Mouse (Mus musculus): ENCODE results near the gene Tspan17. TPM values are rescaled to one million over a fixed set of nuclear protein-coding genes. Genes with fewer than 3 reads are reported as not detected.

The Tspan17 gene
- polyA plus RNA-seq, 1 experiment from 2014 or later: 8.5 TPM

DNA sequence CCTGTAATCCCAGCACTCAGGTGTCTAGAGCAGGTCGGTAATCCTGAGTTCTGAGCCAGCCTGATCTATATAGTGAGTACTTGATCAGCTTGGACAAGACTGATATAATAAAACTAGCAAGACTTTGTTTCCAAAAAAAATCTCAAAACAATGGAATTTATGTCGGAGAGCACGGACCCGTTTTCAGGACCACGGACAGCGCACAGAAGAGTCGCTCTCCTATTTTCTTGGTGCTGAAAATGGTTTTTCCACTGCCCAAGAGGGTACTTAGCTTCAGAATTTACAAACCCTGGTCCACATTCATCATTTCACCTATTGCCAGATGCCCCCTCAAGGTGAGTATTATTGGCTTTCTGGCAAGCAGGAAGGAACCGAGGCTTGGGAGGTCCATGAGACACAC, 38.5 kb upstream of the Tspan17 start:
- Histone ChIP-seq H3K4me3 (ENCODE audit: low read depth, low read length) (no peak overlapping the region), H3K27me3 (ENCODE audit: control insufficient read depth, insufficient read depth, low read length) (peaks cover 25% of the 10 kb centered on the region), H3K27ac (replicated peaks; ENCODE audit: low read depth, low read length) (no peak overlapping the region), H3K4me2 (ENCODE audit: low read depth, low read length) (no peak overlapping the region), H3K36me3 (replicated peaks; ENCODE audit: control insufficient read depth, insufficient read depth, low read depth, low read length) (no peaks in the 10 kb centered on the region), H3K4me1 (ENCODE audit: control insufficient read depth, insufficient read depth, low read length) (no peaks in the 10 kb centered on the region), H3K9ac (replicated peaks; ENCODE audit: low read length) (no peak overlapping the region), H3K9me3 (replicated peaks; ENCODE audit: control insufficient read depth, low read length) (no peaks in the 10 kb centered on the region)
- ATAC-seq (replicated peaks; ENCODE audit: insufficient number of reproducible peaks, low FRiP score, low TSS enrichment, low read depth): no peak
- WGBS: 3% methylated on average over 8 of the region's 8 CpGs
- DNase-seq (ENCODE audit: low spot score): peak; percentile 76

DNA sequence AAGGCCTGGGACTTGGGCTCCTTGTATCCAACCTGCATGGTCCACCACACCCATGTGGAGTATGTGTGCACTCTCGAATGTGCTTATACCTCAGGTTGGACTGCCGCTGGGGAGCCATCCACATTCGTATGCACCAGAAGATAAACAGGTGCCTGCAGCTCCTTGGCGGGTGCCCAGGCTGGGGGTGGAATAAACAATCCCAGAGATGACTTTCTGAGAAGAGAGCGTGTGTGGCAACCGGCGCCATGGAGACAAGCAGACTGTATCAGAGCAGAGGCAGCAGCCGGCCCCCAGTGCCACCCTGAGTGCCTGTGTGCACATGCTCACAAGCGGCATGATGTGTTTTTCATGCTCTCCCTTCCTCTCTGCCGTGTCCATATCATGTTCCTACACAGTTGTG, 36.5 kb upstream of the Tspan17 start:
- no peak overlapping the region for H3K4me2 ChIP-seq (ENCODE audit: low read depth, low read length)
- H3K9me3 ChIP-seq (replicated peaks; ENCODE audit: control insufficient read depth, low read length): no peaks in the 10 kb centered on the region
- 0 out of 2 replicates have a peak, but pooled peaks cover under 1% of the 10 kb centered on the region for H3K4me1 ChIP-seq (ENCODE audit: control insufficient read depth, insufficient read depth, low read length)
- H3K36me3 ChIP-seq (replicated peaks; ENCODE audit: control insufficient read depth, insufficient read depth, low read depth, low read length): no peaks in the 10 kb centered on the region
- WGBS: 73% methylated on average over 10 of the region's 10 CpGs
- no peak overlapping the region for H3K4me3 ChIP-seq (ENCODE audit: low read depth, low read length)
- DNase-seq (ENCODE audit: low spot score): no peak
- ATAC-seq (replicated peaks; ENCODE audit: insufficient number of reproducible peaks, low FRiP score, low TSS enrichment, low read depth): no peak
- no peak overlapping the region for H3K27ac ChIP-seq (replicated peaks; ENCODE audit: low read depth, low read length)
- H3K9ac ChIP-seq (replicated peaks; ENCODE audit: low read length): no peak overlapping the region
- H3K27me3 ChIP-seq (ENCODE audit: control insufficient read depth, insufficient read depth, low read length): peaks cover 22% of the 10 kb centered on the region

DNA sequence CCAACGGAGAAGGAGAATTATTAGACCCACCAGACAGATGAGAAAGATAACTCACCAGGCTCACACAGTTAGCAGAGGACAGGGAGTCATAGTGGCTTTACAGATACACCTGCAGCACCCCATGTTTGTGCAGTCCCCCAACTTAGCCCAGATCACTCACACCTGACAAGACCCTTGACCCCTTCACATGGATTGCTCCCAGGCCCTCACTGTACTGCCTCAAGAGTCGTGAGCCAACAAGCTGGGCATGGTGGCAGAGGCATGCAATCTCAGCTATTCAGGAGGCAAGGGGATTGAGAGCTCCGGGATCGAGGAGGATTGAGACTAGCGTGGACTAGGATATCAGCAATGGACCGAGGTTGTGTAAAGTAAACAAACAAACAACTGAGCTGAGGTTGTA, 35.4 kb upstream of the Tspan17 start:
- H3K27me3 ChIP-seq (ENCODE audit: control insufficient read depth, insufficient read depth, low read length): peaks cover 15% of the 10 kb centered on the region

DNA sequence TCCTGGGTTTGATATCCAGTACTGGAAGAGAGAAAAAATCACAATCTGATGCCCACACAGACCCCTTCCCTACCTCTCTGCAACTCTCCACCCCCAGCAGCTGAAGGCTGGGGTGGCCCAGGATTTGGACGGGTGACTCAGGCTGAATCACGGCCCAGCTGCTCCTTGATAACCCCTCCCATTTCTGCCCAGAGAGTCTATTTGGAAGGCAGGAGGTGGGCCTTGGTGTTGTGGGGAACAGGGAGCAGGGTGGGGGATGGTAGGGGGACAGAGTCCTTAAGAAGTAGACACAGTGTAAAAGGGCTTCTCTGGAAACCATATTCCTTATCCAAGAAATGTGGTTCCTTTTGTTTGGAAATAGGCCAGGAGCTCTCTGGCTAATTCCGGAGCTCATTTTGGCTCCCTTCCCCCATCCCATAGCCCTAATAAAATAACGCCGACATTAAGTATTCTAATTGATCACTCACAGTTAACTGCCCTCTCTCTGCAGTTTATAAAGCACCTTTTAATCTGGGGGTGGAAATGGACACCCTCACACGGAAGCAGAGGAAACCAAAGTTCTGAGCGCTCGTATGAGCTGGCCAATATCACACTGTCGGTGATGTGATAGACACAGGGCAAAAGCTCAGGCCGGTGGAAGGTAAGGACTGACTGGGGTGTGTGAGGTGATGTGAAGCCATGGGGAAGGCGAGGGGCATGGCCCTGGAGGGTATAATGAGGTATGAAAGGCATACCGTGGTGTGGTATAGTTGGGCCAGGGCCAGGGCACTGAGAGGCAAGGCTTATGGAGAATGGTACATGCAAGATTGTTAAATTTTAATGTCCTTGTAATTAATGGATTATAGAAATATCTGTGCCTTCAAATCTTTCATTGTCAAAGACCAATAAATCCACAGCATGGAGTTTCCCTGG, 34.8 kb upstream of the Tspan17 start:
- no peaks in the 10 kb centered on the region for H3K9me3 ChIP-seq (replicated peaks; ENCODE audit: control insufficient read depth, low read length)
- DNase-seq (ENCODE audit: low spot score) (no peak), ATAC-seq (replicated peaks; ENCODE audit: insufficient number of reproducible peaks, low FRiP score, low TSS enrichment, low read depth) (no peak)
- H3K4me1 ChIP-seq (ENCODE audit: control insufficient read depth, insufficient read depth, low read length): 0 out of 2 replicates have a peak, but pooled peaks cover 2% of the 10 kb centered on the region
- WGBS: 49% methylated on average over 12 of the region's 12 CpGs
- no peak overlapping the region for H3K4me2 ChIP-seq (ENCODE audit: low read depth, low read length)
- no peaks in the 10 kb centered on the region for H3K36me3 ChIP-seq (replicated peaks; ENCODE audit: control insufficient read depth, insufficient read depth, low read depth, low read length)
- no peak overlapping the region for H3K27ac ChIP-seq (replicated peaks; ENCODE audit: low read depth, low read length)
- H3K9ac ChIP-seq (replicated peaks; ENCODE audit: low read length): no peak overlapping the region
- H3K27me3 ChIP-seq (ENCODE audit: control insufficient read depth, insufficient read depth, low read length): peaks cover 12% of the 10 kb centered on the region
- H3K4me3 ChIP-seq (ENCODE audit: low read depth, low read length): no peak overlapping the region

More for the DNA sequence above, 35.4 kb upstream of the Tspan17 start:
- H3K27ac ChIP-seq (replicated peaks; ENCODE audit: low read depth, low read length): no peak overlapping the region
- no peaks in the 10 kb centered on the region for H3K36me3 ChIP-seq (replicated peaks; ENCODE audit: control insufficient read depth, insufficient read depth, low read depth, low read length)
- H3K4me1 ChIP-seq (ENCODE audit: control insufficient read depth, insufficient read depth, low read length): 0 out of 2 replicates have a peak, but pooled peaks cover 2% of the 10 kb centered on the region
- no peaks in the 10 kb centered on the region for H3K9me3 ChIP-seq (replicated peaks; ENCODE audit: control insufficient read depth, low read length)
- H3K4me3 ChIP-seq (ENCODE audit: low read depth, low read length): no peak overlapping the region
- no peak overlapping the region for H3K9ac ChIP-seq (replicated peaks; ENCODE audit: low read length)
- no peak overlapping the region for H3K4me2 ChIP-seq (ENCODE audit: low read depth, low read length)
- DNase-seq (ENCODE audit: low spot score) (no peak), ATAC-seq (replicated peaks; ENCODE audit: insufficient number of reproducible peaks, low FRiP score, low TSS enrichment, low read depth) (no peak)
- 61% methylated on average over 6 of the region's 6 CpGs for WGBS

DNA sequence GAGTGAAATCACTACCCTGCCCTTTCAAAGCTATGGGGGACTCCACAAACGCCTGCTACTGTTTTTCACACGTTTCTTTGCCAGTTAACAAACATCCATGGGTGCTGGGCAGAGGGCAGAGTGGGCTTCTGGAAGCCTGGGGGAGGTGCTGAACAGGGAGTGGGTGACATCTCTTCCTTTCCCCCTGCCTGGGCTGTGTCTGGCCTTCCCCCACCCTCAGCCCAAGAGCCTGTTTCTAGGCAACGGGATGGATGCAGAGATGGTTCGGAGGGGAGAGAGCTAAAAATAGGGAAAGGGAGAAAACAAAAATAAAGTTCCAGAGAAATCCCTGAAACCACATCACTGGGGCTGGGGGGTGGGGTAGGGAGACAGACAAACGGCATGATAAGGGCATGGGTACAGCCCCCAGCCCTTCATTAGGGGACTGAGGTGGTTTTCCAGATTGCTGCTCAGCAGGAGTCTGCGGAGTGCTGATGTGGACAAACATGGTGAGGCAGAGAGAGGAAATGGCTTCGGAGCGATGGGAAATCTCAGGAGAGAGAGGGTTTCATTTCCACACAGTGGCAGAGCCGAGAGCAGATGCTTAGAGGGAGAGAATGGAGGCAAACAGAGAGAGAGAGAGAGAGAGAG, 33.9 kb upstream of the Tspan17 start:
- ATAC-seq (replicated peaks; ENCODE audit: insufficient number of reproducible peaks, low FRiP score, low TSS enrichment, low read depth) (no peak), DNase-seq (ENCODE audit: low spot score) (no peak)
- H3K36me3 ChIP-seq (replicated peaks; ENCODE audit: control insufficient read depth, insufficient read depth, low read depth, low read length): no peaks in the 10 kb centered on the region
- 23% methylated on average over 9 of the region's 9 CpGs for WGBS
- H3K27ac ChIP-seq (replicated peaks; ENCODE audit: low read depth, low read length): no peak overlapping the region
- no peaks in the 10 kb centered on the region for H3K9me3 ChIP-seq (replicated peaks; ENCODE audit: control insufficient read depth, low read length)
- no peak overlapping the region for H3K4me2 ChIP-seq (ENCODE audit: low read depth, low read length)
- 0 out of 2 replicates have a peak, but pooled peaks cover 2% of the 10 kb centered on the region for H3K4me1 ChIP-seq (ENCODE audit: control insufficient read depth, insufficient read depth, low read length)
- H3K9ac ChIP-seq (replicated peaks; ENCODE audit: low read length): no peak overlapping the region
- H3K4me3 ChIP-seq (ENCODE audit: low read depth, low read length): no peak overlapping the region
- H3K27me3 ChIP-seq (ENCODE audit: control insufficient read depth, insufficient read depth, low read length): peaks cover 3% of the 10 kb centered on the region

DNA sequence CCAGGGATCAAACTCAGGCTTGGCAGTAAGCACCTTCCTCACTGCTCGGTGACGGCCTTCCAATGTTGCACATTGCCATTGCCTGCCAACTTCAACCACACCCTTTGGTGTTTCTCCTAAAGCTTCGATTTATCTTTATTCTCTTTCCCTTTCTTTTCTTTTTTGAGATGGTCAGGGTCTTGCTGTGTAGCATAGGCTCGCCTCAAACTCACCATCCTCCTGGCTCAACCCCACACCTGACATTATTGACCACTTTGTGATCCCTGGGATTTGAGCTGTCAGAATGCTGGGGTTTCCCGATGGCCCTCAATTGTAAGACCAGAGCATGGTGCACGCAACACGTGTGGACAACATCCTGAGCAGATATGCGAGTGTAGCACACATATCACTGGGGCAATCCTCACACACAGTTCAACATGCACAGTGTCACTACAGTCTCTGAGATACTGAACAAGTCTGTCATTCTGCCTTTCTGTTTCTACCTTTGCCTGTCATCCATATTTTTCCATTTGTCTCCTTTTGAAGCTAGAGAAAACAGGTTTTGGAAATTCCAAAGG, 32.9 kb upstream of the Tspan17 start:
- no peak overlapping the region for H3K4me3 ChIP-seq (ENCODE audit: low read depth, low read length)
- no peaks in the 10 kb centered on the region for H3K36me3 ChIP-seq (replicated peaks; ENCODE audit: control insufficient read depth, insufficient read depth, low read depth, low read length)
- no peaks in the 10 kb centered on the region for H3K9me3 ChIP-seq (replicated peaks; ENCODE audit: control insufficient read depth, low read length)
- no peak overlapping the region for H3K9ac ChIP-seq (replicated peaks; ENCODE audit: low read length)
- H3K27me3 ChIP-seq (ENCODE audit: control insufficient read depth, insufficient read depth, low read length): no peaks in the 10 kb centered on the region
- ATAC-seq (replicated peaks; ENCODE audit: insufficient number of reproducible peaks, low FRiP score, low TSS enrichment, low read depth) (no peak), DNase-seq (ENCODE audit: low spot score) (no peak)
- no peak overlapping the region for H3K27ac ChIP-seq (replicated peaks; ENCODE audit: low read depth, low read length)
- H3K4me2 ChIP-seq (ENCODE audit: low read depth, low read length): no peak overlapping the region
- 0 out of 2 replicates have a peak, but pooled peaks cover 2% of the 10 kb centered on the region for H3K4me1 ChIP-seq (ENCODE audit: control insufficient read depth, insufficient read depth, low read length)
- 85% methylated on average over 8 of the region's 8 CpGs for WGBS

DNA sequence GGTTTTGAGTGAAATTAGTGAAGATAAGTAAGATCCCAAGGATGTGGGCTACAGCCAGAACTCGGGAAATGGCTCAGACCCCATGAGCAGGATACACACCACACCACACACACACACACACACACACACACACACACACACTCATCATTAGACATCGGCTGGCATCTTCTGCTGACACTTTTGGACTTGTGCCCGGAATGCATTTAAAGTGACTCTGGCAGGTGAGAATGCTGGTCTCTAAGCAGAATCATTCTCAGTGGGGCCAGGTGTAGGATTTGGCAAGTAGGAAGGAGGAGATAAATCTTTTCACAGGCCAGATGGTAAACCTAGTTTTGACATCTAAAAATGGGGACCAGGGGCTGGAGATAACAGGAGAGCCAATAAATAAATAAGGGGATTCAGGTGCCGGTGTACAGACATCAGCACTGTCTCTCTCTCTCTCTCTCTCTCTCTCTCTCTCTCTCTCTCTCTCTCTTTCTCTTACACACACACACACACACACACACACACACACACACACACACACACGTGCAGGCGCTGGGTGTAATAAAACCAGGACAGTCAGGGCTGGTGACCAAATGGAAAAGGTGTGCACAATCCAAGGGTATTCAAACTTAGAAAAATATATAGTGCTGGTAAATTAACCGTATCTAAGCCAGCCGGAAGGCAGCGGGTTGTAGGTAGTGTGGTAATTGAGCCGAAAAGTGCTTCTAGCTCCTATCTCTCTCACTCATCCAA, 31.9 kb upstream of the Tspan17 start:
- H3K36me3 ChIP-seq (replicated peaks; ENCODE audit: control insufficient read depth, insufficient read depth, low read depth, low read length): no peaks in the 10 kb centered on the region
- H3K4me2 ChIP-seq (ENCODE audit: low read depth, low read length): peak overlapping the region; percentile 76
- WGBS: 43% methylated on average over 10 of the region's 10 CpGs
- no peak for ATAC-seq (replicated peaks; ENCODE audit: insufficient number of reproducible peaks, low FRiP score, low TSS enrichment, low read depth)
- H3K4me3 ChIP-seq (ENCODE audit: low read depth, low read length): no peak overlapping the region
- no peak overlapping the region for H3K9ac ChIP-seq (replicated peaks; ENCODE audit: low read length)
- H3K9me3 ChIP-seq (replicated peaks; ENCODE audit: control insufficient read depth, low read length): no peaks in the 10 kb centered on the region
- DNase-seq (ENCODE audit: low spot score): no peak
- H3K27me3 ChIP-seq (ENCODE audit: control insufficient read depth, insufficient read depth, low read length): peaks cover 2% of the 10 kb centered on the region; the same call in 1 of the 2 replicates
- H3K27ac ChIP-seq (replicated peaks; ENCODE audit: low read depth, low read length): no peak overlapping the region
- H3K4me1 ChIP-seq (ENCODE audit: control insufficient read depth, insufficient read depth, low read length): 0 out of 2 replicates have a peak, but pooled peaks cover 2% of the 10 kb centered on the region

Measured in embryonic facial prominence, embryonic 11.5 days (tissue).